Mouse (Mus musculus) limb, embryonic 14.5 days (tissue): ENCODE measurements around the gene Trappc13. TPM values are rescaled to one million over a fixed set of nuclear protein-coding genes. Genes with fewer than 3 reads are reported as not detected.
"Not testable (repeated sequence)": the region's sequence is repeated elsewhere in the genome, so short reads cannot be mapped to it uniquely, and the experiment has no call there.

Source experiments
- ATAC-seq: fragments of 200-750 bp; cut with Nextera tagmentation; 2 replicates; pipeline ENCODE4 v1.8.0; 2017; ENCODE audit warnings: low read depth, moderate number of reproducible peaks, moderate TSS enrichment; ENCODE audit not compliant: low FRiP score
- DNase-seq: peaks from one replicate; pipeline ENCODE4 v3.0.0-alpha.2; 2015; ENCODE audit warnings: low spot score
- H3K27ac ChIP-seq: fragments of 300-500 bp; sonication (generic); replicated peaks from 2 replicates; pipeline ENCODE4 v1.5.1; 2014; ENCODE audit warnings: low read depth, mild to moderate bottlenecking, low read length, moderate library complexity, mixed read lengths
- H3K27me3 ChIP-seq: fragments of 300-500 bp; sonication (generic); 2 replicates; pipeline ENCODE4 v1.6.1; 2014; ENCODE audit warnings: low read length, mixed read lengths; ENCODE audit not compliant: control insufficient read depth, insufficient read depth
- H3K36me3 ChIP-seq: fragments of 300-500 bp; sonication (generic); 2 replicates; pipeline ENCODE4 v1.6.1; 2014; ENCODE audit warnings: mild to moderate bottlenecking, low read length, moderate library complexity, mixed read lengths; ENCODE audit not compliant: control insufficient read depth, insufficient read depth
- H3K4me1 ChIP-seq: fragments of 300-500 bp; sonication (generic); 2 replicates; pipeline ENCODE4 v1.6.1; 2014; ENCODE audit warnings: antibody characterized with exemption, low read length, mixed read lengths; ENCODE audit not compliant: control insufficient read depth, insufficient read depth
- H3K4me2 ChIP-seq: fragments of 300-500 bp; sonication (generic); replicated peaks from 2 replicates; pipeline ENCODE4 v1.6.1; 2014; ENCODE audit warnings: low read depth, mild to moderate bottlenecking, low read length, moderate library complexity; ENCODE audit not compliant: severe bottlenecking
- H3K4me3 ChIP-seq: fragments of 300-500 bp; sonication (generic); replicated peaks from 2 replicates; pipeline ENCODE4 v1.5.1; 2014; ENCODE audit warnings: low read length
- H3K9ac ChIP-seq: fragments of 300-500 bp; sonication (generic); 2 replicates; pipeline ENCODE4 v1.6.1; 2014; ENCODE audit warnings: mild to moderate bottlenecking, low read depth, low read length, moderate library complexity; ENCODE audit not compliant: severe bottlenecking
- H3K9me3 ChIP-seq: fragments of 300-500 bp; sonication (generic); 2 replicates; pipeline ENCODE4 v1.6.1; 2016; ENCODE audit warnings: low read length; ENCODE audit not compliant: control insufficient read depth
- POLR2A ChIP-seq: fragments of 200-500 bp; IDR thresholded peaks from 2 replicates; pipeline ENCODE4 v1.8.0; 2012; ENCODE audit warnings: inconsistent platforms, mild to moderate bottlenecking, moderate library complexity, borderline replicate concordance; ENCODE audit not compliant: insufficient read depth, insufficient read length; ENCODE audit errors: extremely low read depth
- WGBS: fragments of 180-500 bp; shearing (Covaris S2); extraction: QIAGEN DNeasy Blood & Tissue Kit; methylation state at CpG from one replicate; pipeline ENCODE4 v1.1.7; 2014; 5-methylcytosine and 5-hydroxymethylcytosine counted together
- polyA plus RNA-seq, 2 experiments: library from polyadenylated mRNA; depleted of rRNA in 1 of 2; stranded (reverse) in 1 of 2; unstranded in 1 of 2; fragments of >200 nt; fragmentation: Nextera tagmentation in 1 of 2; extraction: Ambion mirVana in 1 of 2; gene quantifications; 2 replicates each; pipeline versions ENCODE4 v1.2.1 to v1.2.3; 2012 to 2014

The Trappc13 gene
- polyA plus RNA-seq (2012; rRNA removed) (18.6 and 23.4 TPM in 2 replicates), polyA plus RNA-seq (2014; fragmentation: Nextera tagmentation; extraction: Ambion mirVana) (43.9 and 49.7 TPM in 2 replicates)

DNA sequence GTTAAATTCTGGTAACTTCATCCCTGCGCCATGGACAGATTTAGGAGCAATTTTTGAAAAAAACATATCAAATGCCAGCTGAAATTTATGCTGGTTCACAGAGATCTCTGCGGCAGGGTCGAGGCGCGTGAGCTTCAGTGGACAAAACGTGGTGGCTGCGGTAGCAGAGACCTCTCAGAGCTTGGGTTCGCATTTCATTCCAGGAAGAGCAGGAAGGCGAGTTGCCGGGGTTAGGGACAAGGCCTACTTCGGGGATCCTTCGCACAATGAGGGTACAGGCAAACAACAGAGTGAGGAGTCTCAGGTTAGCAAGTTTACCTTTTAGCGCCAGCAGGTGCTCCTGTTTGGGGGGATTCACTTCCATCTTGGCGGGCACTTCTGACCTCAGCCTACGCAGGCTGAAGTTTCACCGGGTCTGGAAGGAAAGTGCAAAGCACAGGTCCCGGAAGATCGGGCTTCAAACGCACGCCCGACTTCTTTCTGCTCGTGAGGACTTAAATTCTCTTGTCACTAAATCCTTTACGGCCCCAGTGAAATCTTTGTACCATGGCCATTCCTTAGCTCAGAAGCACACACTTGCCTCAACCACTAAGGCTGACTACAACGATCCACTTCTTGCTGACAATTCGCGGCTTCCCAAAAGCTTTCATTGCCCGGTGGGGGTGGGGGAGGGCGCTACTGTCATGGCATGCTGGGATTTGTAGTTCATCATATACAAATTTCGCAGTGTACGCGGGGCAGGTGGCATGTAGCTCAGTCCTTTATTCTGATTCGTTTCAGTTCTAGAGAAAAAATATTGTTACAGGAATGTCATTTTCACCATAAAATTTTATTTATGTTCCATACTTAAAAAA is at the start of gene Trappc13:
TSS of gene Trappc13 (minus strand) at position 674 of the 854 bp plus-strand sequence.
- Histone ChIP-seq H3K4me1 (peaks cover 7% of the 10 kb centered on the region), H3K27me3 (no peaks in the 10 kb centered on the region), H3K9me3 (no peaks in the 10 kb centered on the region), H3K36me3 (peaks cover 19% of the 10 kb centered on the region), H3K4me3 (peak within 1 kb of the TSS; percentile 88), H3K9ac (peak within 1 kb of the TSS; percentile 84), H3K4me2 (peak within 1 kb of the TSS; percentile 69), H3K27ac (peak within 1 kb of the TSS; percentile 78)
- 1% methylated on average over 32 of the region's 32 CpGs for WGBS
- no peak for TF ChIP-seq POLR2A
- DNase-seq, result peak; percentile 85
- peak; percentile 87 for ATAC-seq

DNA sequence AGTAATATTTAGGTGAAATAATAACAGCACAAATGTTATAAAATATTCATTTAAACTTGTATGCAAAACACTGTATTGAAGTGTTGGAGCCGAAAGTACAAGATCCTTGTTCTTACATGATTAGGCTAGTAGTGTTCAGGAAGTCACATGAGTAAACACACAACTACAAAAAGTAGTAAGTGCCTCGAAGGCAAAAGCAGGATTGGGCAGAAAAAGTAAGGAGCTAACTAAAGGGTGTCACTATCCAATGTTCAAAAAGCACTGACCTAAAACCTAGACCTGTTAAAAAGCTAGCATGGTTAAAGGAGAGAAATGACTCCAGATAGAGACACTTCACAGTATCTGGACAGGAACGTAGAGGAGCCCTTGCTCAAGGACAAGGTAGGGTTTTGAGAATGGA is 49.2 kb upstream of the Trappc13 start:
- DNase-seq, result no peak
- no peak overlapping the region for H3K27ac ChIP-seq
- TF ChIP-seq POLR2A, result no peak
- H3K9ac ChIP-seq, result peak overlapping the region; percentile 88; the same call in 1 of the 2 replicates
- peak overlapping the region; percentile 69 for H3K4me2 ChIP-seq
- H3K4me1 ChIP-seq, result peaks cover 10% of the 10 kb centered on the region; the same call in 1 of the 2 replicates
- H3K4me3 ChIP-seq, result peak overlapping the region; percentile 78
- no peaks in the 10 kb centered on the region for H3K9me3 ChIP-seq
- no peak for ATAC-seq
- 66% methylated on average over 3 of the region's 3 CpGs for WGBS
- peaks cover 5% of the 10 kb centered on the region; the same call in 1 of the 2 replicates for H3K36me3 ChIP-seq
- no peaks in the 10 kb centered on the region for H3K27me3 ChIP-seq

DNA sequence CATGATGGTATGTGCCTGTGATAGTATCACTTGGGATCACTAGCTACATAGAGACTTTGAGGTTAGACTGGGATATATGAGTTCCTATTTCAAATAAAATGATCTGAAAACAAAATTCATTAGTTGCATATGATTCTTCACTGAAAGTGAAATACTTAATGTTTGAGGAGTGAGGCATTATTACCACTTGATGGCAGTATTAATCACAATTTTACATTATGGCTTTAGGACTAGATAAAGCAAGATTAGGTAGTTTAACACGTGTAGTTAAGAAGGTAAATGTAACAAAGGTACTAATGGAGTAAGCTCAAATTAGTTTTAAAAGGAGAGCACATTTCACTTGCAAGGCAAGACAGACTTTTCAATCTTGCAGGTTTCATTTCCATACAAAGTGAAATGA is 26.0 kb upstream of the Trappc13 start:
- DNase-seq, result no peak
- H3K27me3 ChIP-seq, result no peaks in the 10 kb centered on the region
- WGBS, result 71% methylated on average over 1 of the region's 1 CpGs
- H3K4me3 ChIP-seq, result no peak overlapping the region
- no peak overlapping the region for H3K4me2 ChIP-seq
- ATAC-seq, result no peak
- no peak overlapping the region for H3K9ac ChIP-seq
- no peak overlapping the region for H3K27ac ChIP-seq
- no peak for TF ChIP-seq POLR2A
- H3K36me3 ChIP-seq, result peaks cover 44% of the 10 kb centered on the region
- no peaks in the 10 kb centered on the region for H3K4me1 ChIP-seq
- no peaks in the 10 kb centered on the region for H3K9me3 ChIP-seq

DNA sequence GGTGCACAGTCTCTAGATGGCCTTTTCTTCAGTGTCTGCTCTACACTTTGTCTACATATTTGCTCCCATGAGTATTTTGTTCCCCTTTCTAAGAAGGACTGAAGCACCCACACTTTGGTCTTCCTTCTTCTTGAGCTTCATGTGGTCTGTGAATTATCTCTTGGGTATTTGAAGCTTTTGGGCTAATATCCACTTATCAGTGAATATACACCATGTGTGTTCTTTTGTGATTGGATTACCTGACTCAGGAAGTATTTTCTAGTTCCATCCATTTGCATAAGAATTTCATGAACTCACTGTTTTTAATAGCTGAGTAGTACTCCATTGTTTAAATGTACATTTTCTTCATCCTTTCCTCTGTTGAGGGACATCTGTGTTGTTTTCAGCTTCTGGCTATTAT is 17.6 kb upstream of the Trappc13 start:
- H3K4me3 ChIP-seq, DNase-seq, H3K4me1 ChIP-seq, ATAC-seq, H3K9me3 ChIP-seq, H3K27me3 ChIP-seq, H3K4me2 ChIP-seq, H3K9ac ChIP-seq, H3K27ac ChIP-seq: not testable (repeated sequence)
- H3K36me3 ChIP-seq, result peaks cover 40% of the 10 kb centered on the region

DNA sequence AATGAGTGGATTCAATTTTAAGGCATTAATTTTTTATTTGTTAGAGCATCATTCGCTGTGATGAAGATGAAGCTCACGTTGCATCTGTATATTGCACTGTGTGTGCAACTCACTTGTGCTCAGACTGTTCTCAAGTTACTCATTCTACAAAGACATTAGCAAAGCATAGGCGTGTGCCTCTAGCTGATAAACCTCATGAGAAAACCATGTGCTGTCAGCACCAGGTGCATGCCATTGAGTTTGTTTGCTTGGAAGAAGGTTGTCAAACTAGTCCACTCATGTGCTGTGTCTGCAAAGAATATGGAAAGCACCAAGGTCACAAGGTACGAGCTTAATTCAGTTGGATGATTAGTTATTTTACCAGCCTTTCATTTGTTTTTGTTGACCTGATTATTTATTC is 9.1 kb upstream of the Trappc13 start:
- H3K27ac ChIP-seq, result no peak overlapping the region
- H3K27me3 ChIP-seq, result no peaks in the 10 kb centered on the region
- H3K4me3 ChIP-seq, result no peak overlapping the region
- H3K36me3 ChIP-seq, result peaks cover 58% of the 10 kb centered on the region
- H3K9ac ChIP-seq, result no peak overlapping the region
- no peaks in the 10 kb centered on the region for H3K9me3 ChIP-seq
- DNase-seq, result no peak
- H3K4me2 ChIP-seq, result no peak overlapping the region
- ATAC-seq, result no peak
- 91% methylated on average over 4 of the region's 4 CpGs for WGBS
- H3K4me1 ChIP-seq, result no peaks in the 10 kb centered on the region
- TF ChIP-seq POLR2A, result no peak
